Mouse (Mus musculus) neural tube, embryonic 14.5 days (tissue): ENCODE measurements around the gene Vars2. TPM values are rescaled to one million over a fixed set of nuclear protein-coding genes. Genes with fewer than 3 reads are reported as not detected.

ENCODE experiments used
- ATAC-seq: fragments of 200-750 bp; cut with Nextera tagmentation; 2 replicates; pipeline ENCODE4 v1.8.0; 2017; ENCODE audit warnings: low read depth, mild to moderate bottlenecking, moderate TSS enrichment, moderate library complexity
- H3K27ac ChIP-seq: fragments of 300-500 bp; sonication (generic); 2 replicates; pipeline ENCODE4 v1.5.1; 2014; ENCODE audit warnings: low read depth, mild to moderate bottlenecking, control low read depth, low read length, moderate library complexity, mixed read lengths
- H3K27me3 ChIP-seq: fragments of 300-500 bp; sonication (generic); 2 replicates; pipeline ENCODE4 v1.6.1; 2014; ENCODE audit warnings: low read length; ENCODE audit not compliant: control insufficient read depth, insufficient read depth
- H3K36me3 ChIP-seq: fragments of 300-500 bp; sonication (generic); 2 replicates; pipeline ENCODE4 v1.6.1; 2014; ENCODE audit warnings: low read length, mixed read lengths; ENCODE audit not compliant: control insufficient read depth, insufficient read depth
- H3K4me1 ChIP-seq: fragments of 300-500 bp; sonication (generic); 2 replicates; pipeline ENCODE4 v1.6.1; 2014; ENCODE audit warnings: low read length; ENCODE audit not compliant: control insufficient read depth, insufficient read depth
- H3K4me2 ChIP-seq: fragments of 300-500 bp; sonication (generic); 2 replicates; pipeline ENCODE4 v1.6.1; 2014; ENCODE audit warnings: mild to moderate bottlenecking, low read depth, low read length, control low read depth
- H3K4me3 ChIP-seq: fragments of 300-500 bp; sonication (generic); 2 replicates; pipeline ENCODE4 v1.5.1; 2014; ENCODE audit warnings: low read depth, low read length, control low read depth, mixed read lengths
- H3K9ac ChIP-seq: fragments of 300-500 bp; sonication (generic); replicated peaks from 2 replicates; pipeline ENCODE4 v1.6.1; 2014; ENCODE audit warnings: low read depth, mild to moderate bottlenecking, control low read depth, low read length, mixed read lengths
- H3K9me3 ChIP-seq: fragments of 300-500 bp; sonication (generic); 2 replicates; pipeline ENCODE4 v1.6.1; 2016; ENCODE audit warnings: low read length; ENCODE audit not compliant: control insufficient read depth
- WGBS: fragments of 180-500 bp; shearing (Covaris S2); extraction: QIAGEN DNeasy Blood & Tissue Kit; methylation state at CpG from one replicate; pipeline ENCODE4 v1.1.7; 2014; 5-methylcytosine and 5-hydroxymethylcytosine counted together
- polyA plus RNA-seq: library from polyadenylated mRNA; unstranded; fragments of >200 nt; fragmentation: Nextera tagmentation; extraction: Ambion mirVana; gene quantifications from 2 replicates; pipeline ENCODE4 v1.2.1, GENCODE M21; 2014

The Vars2 gene
- polyA plus RNA-seq, 1 experiment from 2014 or later: 11.7 TPM

- H3K4me3 ChIP-seq: peak overlapping the region; percentile 40
- under 1% methylated on average over 13 of the region's 14 CpGs for WGBS
- H3K9ac ChIP-seq: peak overlapping the region; percentile 63
- H3K27me3 ChIP-seq: no peaks in the 10 kb centered on the region
- no peaks in the 10 kb centered on the region for H3K36me3 ChIP-seq
- peak; percentile 43; the same call in 1 of the 2 replicates for ATAC-seq
- H3K4me1 ChIP-seq: peaks cover 22% of the 10 kb centered on the region
- no peaks in the 10 kb centered on the region for H3K9me3 ChIP-seq
- peak overlapping the region; percentile 94 for H3K27ac ChIP-seq
- peak overlapping the region; percentile 39 for H3K4me2 ChIP-seq
These were observed 36.4 kb upstream of the Vars2 start for GRCm38 (mm10) chr17:35703751-35704271.

DNA sequence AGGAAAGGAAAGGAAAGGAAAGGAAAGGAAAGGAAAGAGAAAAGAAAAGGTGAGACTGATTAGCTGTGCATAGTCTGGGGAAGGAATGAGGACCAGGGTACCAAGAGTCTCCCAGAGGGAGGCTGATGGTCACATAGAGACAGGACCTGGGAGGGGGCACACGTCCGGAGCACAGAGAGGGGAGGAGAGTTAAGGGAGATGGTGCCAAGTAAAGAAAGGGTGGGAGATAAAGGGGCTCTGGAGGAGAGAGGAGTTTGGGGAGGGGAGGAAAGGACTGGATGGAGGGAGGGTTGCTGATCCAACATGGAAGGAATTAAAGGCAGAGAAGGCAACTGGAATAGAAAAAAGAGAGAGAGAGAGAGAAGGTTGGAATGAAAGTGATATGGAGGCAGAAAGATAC, 35.7 kb upstream of the Vars2 start:
- Histone ChIP-seq H3K4me1 (peaks cover 25% of the 10 kb centered on the region), H3K9me3 (no peaks in the 10 kb centered on the region), H3K27ac (peak overlapping the region; percentile 98), H3K4me3 (peak overlapping the region; percentile 69), H3K9ac (peak overlapping the region; percentile 90; the same call in 1 of the 2 replicates), H3K27me3 (no peaks in the 10 kb centered on the region), H3K4me2 (peak overlapping the region; percentile 89), H3K36me3 (no peaks in the 10 kb centered on the region)
- 0% methylated on average over 2 of the region's 2 CpGs for WGBS
- no peak for ATAC-seq

DNA sequence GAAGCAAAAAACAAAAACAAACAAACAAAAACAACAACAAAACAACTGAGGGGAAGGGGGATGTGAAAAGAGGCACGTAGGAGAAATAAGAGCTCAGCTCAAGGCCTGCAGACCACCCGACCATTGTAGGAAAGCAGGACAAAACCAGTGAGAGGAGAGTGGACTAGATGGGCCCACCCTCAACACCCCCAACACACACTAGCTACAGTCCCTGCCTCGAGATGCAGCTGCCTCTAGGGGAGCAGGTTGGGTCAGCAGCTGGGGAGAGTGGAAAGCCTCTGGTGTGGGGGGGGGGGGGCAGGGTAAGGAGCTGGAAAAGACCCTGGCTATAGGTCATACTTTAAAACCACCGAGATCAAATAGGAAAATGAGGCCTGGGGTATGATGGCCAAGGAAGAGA, 35.2 kb upstream of the Vars2 start:
- Histone ChIP-seq H3K9me3 (no peaks in the 10 kb centered on the region), H3K27ac (peak overlapping the region; percentile 98), H3K27me3 (no peaks in the 10 kb centered on the region), H3K36me3 (no peaks in the 10 kb centered on the region), H3K4me1 (peaks cover 28% of the 10 kb centered on the region), H3K4me3 (peak overlapping the region; percentile 69), H3K4me2 (peak overlapping the region; percentile 89), H3K9ac (peak overlapping the region; percentile 90)
- WGBS: 2% methylated on average over 4 of the region's 4 CpGs
- no peak for ATAC-seq

DNA sequence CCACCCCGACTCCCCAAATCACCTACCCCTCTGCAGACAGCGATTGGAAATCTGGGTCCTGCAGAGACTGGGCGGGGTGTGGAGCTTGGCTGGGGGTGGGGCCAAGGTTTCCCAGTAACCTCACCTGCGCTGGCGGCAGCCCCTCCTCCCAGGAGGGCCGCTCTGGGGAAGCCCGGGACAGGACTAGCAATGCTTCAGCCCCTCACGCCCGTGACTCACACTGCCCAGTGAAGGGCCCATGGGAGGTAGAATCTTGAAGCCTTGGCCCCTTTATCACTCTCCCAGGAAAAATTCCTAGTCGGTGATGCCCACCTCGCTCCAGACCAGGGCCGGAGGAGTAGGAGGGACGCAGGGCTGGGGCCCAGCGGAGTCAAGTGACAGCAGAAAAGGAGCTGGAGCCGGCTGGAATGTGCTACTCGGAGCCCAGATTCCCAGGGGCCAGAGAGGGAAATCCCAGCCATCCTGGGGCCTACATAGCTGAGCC, 34.6 kb upstream of the Vars2 start:
- Histone ChIP-seq H3K36me3 (no peaks in the 10 kb centered on the region), H3K9me3 (no peaks in the 10 kb centered on the region), H3K4me1 (peaks cover 34% of the 10 kb centered on the region), H3K9ac (peak overlapping the region; percentile 90), H3K27ac (peak overlapping the region; percentile 98), H3K4me2 (peak overlapping the region; percentile 89), H3K27me3 (no peaks in the 10 kb centered on the region), H3K4me3 (peak overlapping the region; percentile 69)
- ATAC-seq: no peak
- WGBS: 2% methylated on average over 16 of the region's 16 CpGs

DNA sequence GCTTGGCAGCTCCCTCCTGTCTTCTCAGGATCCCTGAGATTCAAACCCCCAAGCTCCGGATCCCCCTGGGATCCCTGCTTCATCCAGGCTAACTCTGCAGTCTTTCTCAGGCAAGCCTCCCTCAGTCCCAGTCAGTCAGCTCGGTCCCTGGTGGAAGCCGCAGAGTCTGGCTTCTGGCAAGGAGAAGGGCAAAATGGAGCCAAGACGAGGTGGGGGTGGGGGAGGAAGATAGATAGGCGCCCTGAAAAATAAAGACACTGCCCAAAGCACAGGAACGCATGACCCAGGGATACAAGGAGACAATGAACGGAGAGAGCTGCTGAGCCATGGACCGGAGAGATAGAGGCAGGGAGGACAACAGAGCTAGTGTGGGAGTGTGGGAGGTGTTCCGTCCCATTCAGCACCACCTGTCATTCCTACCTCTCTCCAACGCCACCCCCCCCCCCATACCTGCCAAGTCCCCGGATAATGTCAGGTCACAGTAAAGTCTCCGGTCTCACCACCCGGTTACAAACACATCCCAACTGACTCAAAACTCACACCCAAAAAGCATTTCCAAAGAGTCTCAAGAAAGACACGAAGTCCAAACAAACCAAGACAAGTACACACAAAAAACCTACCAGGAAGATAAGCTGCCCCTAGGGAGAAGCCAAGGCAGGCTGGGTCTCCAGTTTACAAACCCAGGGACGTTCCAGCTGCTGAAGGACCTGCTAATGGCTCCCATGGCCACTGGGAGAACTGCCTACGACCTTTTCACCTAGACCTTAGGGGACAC, 34.0 kb upstream of the Vars2 start:
- peak overlapping the region; percentile 90 for H3K9ac ChIP-seq
- 2% methylated on average over 16 of the region's 16 CpGs for WGBS
- no peaks in the 10 kb centered on the region for H3K36me3 ChIP-seq
- H3K4me1 ChIP-seq: peaks cover 37% of the 10 kb centered on the region
- no peaks in the 10 kb centered on the region for H3K9me3 ChIP-seq
- no peak for ATAC-seq
- no peaks in the 10 kb centered on the region for H3K27me3 ChIP-seq
- peak overlapping the region; percentile 98 for H3K27ac ChIP-seq
- H3K4me2 ChIP-seq: peak overlapping the region; percentile 89
- peak overlapping the region; percentile 69 for H3K4me3 ChIP-seq

DNA sequence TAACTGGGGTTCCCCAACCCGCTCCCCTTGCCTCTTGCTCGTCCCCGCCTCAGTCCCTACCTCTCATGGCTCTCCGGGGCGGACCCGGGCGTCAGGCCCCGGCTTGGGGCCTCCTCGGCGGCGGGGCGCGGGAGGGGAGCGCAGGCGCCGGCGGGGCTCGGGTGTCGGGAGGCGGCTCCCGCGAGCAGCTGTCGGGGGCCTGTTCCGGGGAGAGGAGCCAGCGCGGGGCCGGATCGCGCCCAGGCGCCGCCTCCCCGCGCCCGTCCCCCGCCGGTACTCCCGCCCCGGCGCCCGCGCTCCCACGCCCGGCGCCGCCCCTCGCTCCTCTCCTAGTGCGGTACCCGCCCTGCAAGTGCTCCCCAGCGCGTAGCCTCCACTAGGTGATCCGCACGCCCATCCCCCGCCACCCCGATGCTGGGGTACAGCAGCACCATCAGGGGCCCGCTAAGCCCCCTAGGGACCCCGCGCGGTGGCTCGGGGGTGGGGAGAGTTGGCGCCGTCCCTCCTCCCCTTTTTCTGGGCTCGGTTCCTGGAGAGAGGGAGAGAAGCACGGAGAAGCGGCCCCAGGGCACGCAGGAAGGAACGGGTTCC, 33.1 kb upstream of the Vars2 start:
- no peaks in the 10 kb centered on the region for H3K36me3 ChIP-seq
- H3K27ac ChIP-seq: peak overlapping the region; percentile 98
- under 1% methylated on average over 58 of the region's 66 CpGs for WGBS
- H3K9ac ChIP-seq: peak overlapping the region; percentile 90
- peak; percentile 57 for ATAC-seq
- peak overlapping the region; percentile 89 for H3K4me2 ChIP-seq
- H3K4me3 ChIP-seq: peak overlapping the region; percentile 69
- H3K4me1 ChIP-seq: peaks cover 37% of the 10 kb centered on the region
- H3K27me3 ChIP-seq: no peaks in the 10 kb centered on the region
- no peaks in the 10 kb centered on the region for H3K9me3 ChIP-seq

GRCm38 (mm10) chr17:35699919-35700318, 32.5 kb upstream of the Vars2 start:
- Histone ChIP-seq H3K4me2 (peak overlapping the region; percentile 89), H3K4me1 (peaks cover 35% of the 10 kb centered on the region), H3K27me3 (no peaks in the 10 kb centered on the region), H3K9ac (peak overlapping the region; percentile 90), H3K36me3 (no peaks in the 10 kb centered on the region), H3K27ac (peak overlapping the region; percentile 98), H3K4me3 (peak overlapping the region; percentile 69), H3K9me3 (no peaks in the 10 kb centered on the region)
- ATAC-seq: peak; percentile 7
- 1% methylated on average over 19 of the region's 19 CpGs for WGBS

DNA sequence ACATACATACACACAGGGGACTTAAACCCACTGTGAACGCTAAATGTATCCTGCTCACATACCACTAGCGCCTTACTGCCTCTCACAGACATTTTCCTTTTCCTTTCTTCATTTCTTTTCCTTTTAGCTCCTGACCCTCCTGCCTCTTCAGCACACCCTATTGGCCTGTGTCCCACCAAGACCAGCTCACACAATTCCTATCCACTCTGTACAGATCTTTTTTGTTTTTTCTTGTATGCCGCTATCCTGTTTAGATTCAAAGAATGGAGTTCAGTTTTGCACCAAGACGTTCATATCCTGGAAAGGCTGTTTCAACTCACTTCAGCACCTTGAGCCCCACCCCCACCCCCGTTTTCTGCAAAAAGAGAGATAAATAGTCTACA, 31.1 kb upstream of the Vars2 start:
- H3K9me3 ChIP-seq: no peaks in the 10 kb centered on the region
- H3K27me3 ChIP-seq: no peaks in the 10 kb centered on the region
- ATAC-seq: no peak
- H3K27ac ChIP-seq: peak overlapping the region; percentile 98
- H3K4me1 ChIP-seq: peaks cover 22% of the 10 kb centered on the region
- peak overlapping the region; percentile 33 for H3K4me3 ChIP-seq
- H3K4me2 ChIP-seq: peak overlapping the region; percentile 89
- peak overlapping the region; percentile 44; the same call in 1 of the 2 replicates for H3K9ac ChIP-seq
- 23% methylated on average over 5 of the region's 5 CpGs for WGBS
- peaks cover 2% of the 10 kb centered on the region; the same call in 1 of the 2 replicates for H3K36me3 ChIP-seq
